Mouse (Mus musculus) common myeloid progenitor, adult 5-6 weeks (primary cell): ENCODE results near the gene Glyatl3. TPM values are rescaled to one million over a fixed set of nuclear protein-coding genes. Genes with fewer than 3 reads are reported as not detected.

ENCODE experiments used
- ATAC-seq: replicated peaks from 2 replicates; pipeline ENCODE4 v1.8.0; 2016; ENCODE audit warnings: low read depth, mild to moderate bottlenecking, moderate TSS enrichment, inconsistent platforms; ENCODE audit not compliant: poor library complexity, severe bottlenecking
- total RNA-seq: library from RNA; stranded (forward); fragments of 200-1000, 187-1606 nt; gene quantifications from 2 replicates; pipeline ENCODE4 v1.2.3, GENCODE M21; 2017

The Glyatl3 gene
- not detected in 2 replicates for total RNA-seq

GRCm38 (mm10) chr17:40914250-40914649 lies at the start of gene Glyatl3:
Glyatl3 (minus strand) TSS chr17:40914350.
- ATAC-seq = no peak

GRCm38 (mm10) chr17:40948518-40948917 lies 34.4 kb upstream of the Glyatl3 start:
- no peak for ATAC-seq

GRCm38 (mm10) chr17:40934420-40935231 lies 20.5 kb upstream of the Glyatl3 start, which contains the start of the genes Mut and Cenpq:
Mut (plus strand) TSS chr17:40934685.
Cenpq (minus strand) TSS chr17:40935047.
- ATAC-seq = peak; percentile 98

- peak; percentile 26; the same call in 1 of the 2 replicates for ATAC-seq
Measured at GRCm38 (mm10) chr17:40933985-40934384, 19.8 kb upstream of the Glyatl3 start.

GRCm38 (mm10) chr17:40915499-40915898 lies 1.3 kb upstream of the Glyatl3 start:
- ATAC-seq = no peak

- ATAC-seq = peak; percentile 28; the same call in 1 of the 2 replicates
Measured at GRCm38 (mm10) chr17:40904721-40905154, 9.4 kb downstream of the Glyatl3 start.

GRCm38 (mm10) chr17:40904056-40904597 lies 10.0 kb downstream of the Glyatl3 start:
- ATAC-seq = no peak

GRCm38 (mm10) chr17:40903345-40903744 lies 10.8 kb downstream of the Glyatl3 start:
- peak; percentile 65 for ATAC-seq

GRCm38 (mm10) chr17:40899783-40900363 lies 14.3 kb downstream of the Glyatl3 start:
- no peak for ATAC-seq

- peak; percentile 92 for ATAC-seq
Measured at GRCm38 (mm10) chr17:40896863-40897262, 17.3 kb downstream of the Glyatl3 start.

- ATAC-seq = peak; percentile 73
Measured at GRCm38 (mm10) chr17:40887849-40888536, 26.2 kb downstream of the Glyatl3 start.

GRCm38 (mm10) chr17:40885155-40885554 lies 29.0 kb downstream of the Glyatl3 start:
- ATAC-seq = no peak

- ATAC-seq = no peak
Measured at GRCm38 (mm10) chr17:40882172-40882571, 32.0 kb downstream of the Glyatl3 start.

GRCm38 (mm10) chr17:40879924-40880691 lies 34.0 kb downstream of the Glyatl3 start, which contains the start of gene 9130008F23Rik:
9130008F23Rik (minus strand) TSS chr17:40880559.
- ATAC-seq = peak; percentile 71

- peak; percentile 29; the same call in 1 of the 2 replicates for ATAC-seq
Measured at GRCm38 (mm10) chr17:40879528-40879923, 34.6 kb downstream of the Glyatl3 start.

- no peak for ATAC-seq
Measured at GRCm38 (mm10) chr17:40877741-40878140, 36.4 kb downstream of the Glyatl3 start.

- peak; percentile 48 for ATAC-seq
Measured at GRCm38 (mm10) chr17:40875568-40875967, 38.6 kb downstream of the Glyatl3 start.

- no peak for ATAC-seq
Measured at GRCm38 (mm10) chr17:40874701-40875100, 39.4 kb downstream of the Glyatl3 start.

- ATAC-seq = no peak
Measured at GRCm38 (mm10) chr17:40873582-40874011, 40.6 kb downstream of the Glyatl3 start.
